Mouse (Mus musculus) ES-Bruce4 (cell line): ENCODE measurements around the gene Tmeff1. TPM values are rescaled to one million over a fixed set of nuclear protein-coding genes. Genes with fewer than 3 reads are reported as not detected.

Experiments
- H3K27ac ChIP-seq: 2 replicates; pipeline ENCODE4 v1.5.1; 2012; ENCODE audit warnings: low read length, inconsistent platforms; ENCODE audit not compliant: insufficient read depth
- H3K27me3 ChIP-seq: 2 replicates; pipeline ENCODE4 v1.6.1; 2012; ENCODE audit warnings: mild to moderate bottlenecking, low read length, inconsistent platforms; ENCODE audit not compliant: control insufficient read depth, poor library complexity, insufficient read depth, severe bottlenecking
- H3K36me3 ChIP-seq: 2 replicates; pipeline ENCODE4 v1.6.1; 2012; ENCODE audit warnings: inconsistent platforms, mild to moderate bottlenecking, low read length, moderate library complexity; ENCODE audit not compliant: control insufficient read depth, poor library complexity, insufficient read depth, severe bottlenecking
- H3K4me1 ChIP-seq: one replicate; pipeline ENCODE4 v1.8.1; 2011; ENCODE audit warnings: low read length; ENCODE audit not compliant: control insufficient read depth, insufficient read depth
- H3K4me3 ChIP-seq: 2 replicates; pipeline ENCODE4 v1.5.1; 2011; ENCODE audit warnings: low read depth, mild to moderate bottlenecking, low read length
- H3K9ac ChIP-seq: 2 replicates; pipeline ENCODE4 v1.6.1; 2012; ENCODE audit warnings: low read depth, mild to moderate bottlenecking, inconsistent platforms; ENCODE audit not compliant: poor library complexity, severe bottlenecking
- H3K9me3 ChIP-seq: replicated peaks from 2 replicates; pipeline ENCODE4 v1.6.1; 2012; ENCODE audit warnings: mild to moderate bottlenecking, low read length, inconsistent platforms; ENCODE audit not compliant: control insufficient read depth, poor library complexity, insufficient read depth, severe bottlenecking
- CTCF ChIP-seq: IDR thresholded peaks from one replicate; pipeline ENCODE4 v1.8.1; 2011; ENCODE audit warnings: low read depth, low read length
- EP300 ChIP-seq: IDR thresholded peaks from 2 replicates; pipeline ENCODE4 v1.6.1; 2011; ENCODE audit warnings: low read depth, low read length; ENCODE audit not compliant: insufficient read depth
- POLR2A ChIP-seq: IDR thresholded peaks from one replicate; pipeline ENCODE4 v1.8.1; 2011; ENCODE audit warnings: low read length; ENCODE audit not compliant: insufficient read depth
- polyA plus RNA-seq: library from polyadenylated mRNA; stranded (reverse); fragments of >200 nt; gene quantifications from 2 replicates; pipeline ENCODE4 v1.2.4, GENCODE M21; 2011; ENCODE audit warnings: low read depth; ENCODE audit not compliant: missing spikeins, insufficient read depth, insufficient read length

Gene Tmeff1
- polyA plus RNA-seq, 1 experiment, result 167 TPM

DNA sequence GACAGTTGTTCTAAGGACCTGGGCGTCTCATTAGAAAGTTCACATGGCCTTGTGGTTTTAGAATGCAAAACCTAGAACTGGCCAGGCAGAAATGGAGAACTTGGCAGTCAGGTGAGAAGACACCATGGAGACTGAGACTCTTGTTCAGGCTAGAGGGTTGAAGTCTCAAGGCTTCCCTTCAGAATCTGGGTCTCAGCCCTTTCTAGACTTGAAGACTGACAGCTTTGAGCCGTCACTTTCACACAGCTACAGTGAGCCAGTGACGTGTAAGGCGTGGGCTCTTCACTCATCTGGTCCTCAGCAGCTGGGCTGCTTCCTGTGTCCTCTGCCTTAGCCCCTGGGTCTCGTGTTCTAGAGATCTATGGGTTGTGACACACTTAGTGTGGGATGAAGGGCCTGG is 7.4 kb downstream of the Tmeff1 start:
- no peaks in the 10 kb centered on the region for H3K27me3 ChIP-seq
- no peak overlapping the region for H3K27ac ChIP-seq
- H3K36me3 ChIP-seq, result peaks cover 6% of the 10 kb centered on the region; the same call in 1 of the 2 replicates
- H3K9me3 ChIP-seq, result no peaks in the 10 kb centered on the region
- peaks cover 1% of the 10 kb centered on the region for H3K4me1 ChIP-seq
- H3K4me3 ChIP-seq, result no peak overlapping the region
- TF ChIP-seq POLR2A (no peak), CTCF (no peak), EP300 (no peak)
- H3K9ac ChIP-seq, result no peak overlapping the region

DNA sequence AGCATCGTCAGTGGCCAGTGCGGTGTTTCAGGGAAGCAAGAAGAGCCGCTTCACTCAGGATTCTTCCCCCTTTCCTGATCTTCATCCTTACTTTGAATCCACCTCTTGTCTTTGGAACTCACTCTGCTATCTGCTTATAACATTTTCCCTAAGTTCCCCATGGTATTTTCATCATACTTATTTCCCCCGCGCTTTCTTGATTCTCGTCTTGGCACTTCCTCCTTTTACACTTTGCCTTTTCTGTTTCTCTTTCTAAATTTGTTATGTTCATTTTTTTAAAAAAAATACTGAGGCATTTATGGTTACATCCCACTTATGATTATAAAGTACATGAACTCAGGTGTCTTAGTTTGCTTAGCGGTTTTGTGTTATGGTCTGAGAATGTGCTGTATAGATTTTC is 7.9 kb downstream of the Tmeff1 start:
- TF ChIP-seq EP300, result no peak
- no peak for TF ChIP-seq POLR2A
- no peak for TF ChIP-seq CTCF

DNA sequence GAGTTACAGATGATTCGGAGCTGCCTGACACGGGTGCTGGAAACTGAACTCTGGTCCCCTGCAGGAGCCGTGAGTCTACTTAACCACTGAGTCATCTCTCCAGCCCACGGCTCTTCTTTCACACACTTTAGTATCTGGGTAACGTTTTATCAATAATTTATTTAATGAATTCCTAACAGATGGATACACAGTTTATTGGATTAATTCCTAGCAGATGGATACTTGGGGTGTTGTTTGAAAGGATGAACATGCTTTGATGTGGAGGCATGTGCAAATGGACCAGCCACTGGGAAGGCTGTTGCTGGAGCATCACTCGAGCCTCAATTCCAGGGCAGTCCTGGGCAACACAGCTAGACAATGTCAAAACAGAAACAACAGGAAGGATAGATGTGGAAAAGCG is 11.1 kb downstream of the Tmeff1 start:
- Histone ChIP-seq H3K9ac (no peak overlapping the region), H3K27me3 (no peaks in the 10 kb centered on the region), H3K9me3 (no peaks in the 10 kb centered on the region), H3K36me3 (no peaks in the 10 kb centered on the region), H3K4me1 (peaks cover 6% of the 10 kb centered on the region), H3K4me3 (no peak overlapping the region), H3K27ac (no peak overlapping the region)
- TF ChIP-seq POLR2A (no peak), EP300 (no peak), CTCF (no peak)

More for the DNA sequence above, 7.9 kb downstream of the Tmeff1 start:
- peaks cover 2% of the 10 kb centered on the region for H3K4me1 ChIP-seq
- H3K9ac ChIP-seq, result no peak overlapping the region
- H3K9me3 ChIP-seq, result no peaks in the 10 kb centered on the region
- H3K4me3 ChIP-seq, result no peak overlapping the region
- H3K27ac ChIP-seq, result no peak overlapping the region
- peaks cover 4% of the 10 kb centered on the region; the same call in 1 of the 2 replicates for H3K36me3 ChIP-seq
- H3K27me3 ChIP-seq, result no peaks in the 10 kb centered on the region

DNA sequence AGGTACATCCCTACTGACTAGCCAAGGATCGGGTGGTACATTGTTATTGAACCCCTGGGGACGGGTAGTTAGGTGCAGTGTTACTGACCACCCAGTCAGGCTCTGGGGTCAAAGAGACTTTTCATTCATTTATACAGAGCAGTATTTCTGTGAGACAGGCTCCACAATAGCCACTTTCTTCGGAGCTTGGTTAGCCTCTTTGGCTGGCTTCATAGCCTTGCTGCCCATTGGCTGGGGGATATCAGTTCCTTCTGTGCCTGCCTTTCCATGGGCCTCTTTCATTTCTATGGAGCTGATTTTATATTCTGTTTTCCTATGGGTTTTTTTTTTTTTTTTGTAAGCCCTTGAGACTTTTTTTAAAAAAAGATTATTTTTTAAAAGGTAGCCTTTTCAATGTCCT is 20.7 kb downstream of the Tmeff1 start:
- Histone ChIP-seq H3K27ac (no peak overlapping the region), H3K9ac (no peak overlapping the region), H3K36me3 (peaks cover 23% of the 10 kb centered on the region), H3K9me3 (no peaks in the 10 kb centered on the region), H3K4me3 (no peak overlapping the region), H3K4me1 (no peaks in the 10 kb centered on the region), H3K27me3 (no peaks in the 10 kb centered on the region)
- no peak for TF ChIP-seq CTCF
- no peak for TF ChIP-seq EP300
- TF ChIP-seq POLR2A, result no peak

- no peak for TF ChIP-seq CTCF
- no peak for TF ChIP-seq EP300
- peaks cover 27% of the 10 kb centered on the region for H3K36me3 ChIP-seq
- no peak overlapping the region for H3K27ac ChIP-seq
- H3K9me3 ChIP-seq, result no peaks in the 10 kb centered on the region
- no peak overlapping the region for H3K4me3 ChIP-seq
- H3K9ac ChIP-seq, result no peak overlapping the region
- no peaks in the 10 kb centered on the region for H3K27me3 ChIP-seq
- no peaks in the 10 kb centered on the region for H3K4me1 ChIP-seq
Observed at GRCm38 (mm10) chr4:48609485-48609884, 24.5 kb downstream of the Tmeff1 start.

DNA sequence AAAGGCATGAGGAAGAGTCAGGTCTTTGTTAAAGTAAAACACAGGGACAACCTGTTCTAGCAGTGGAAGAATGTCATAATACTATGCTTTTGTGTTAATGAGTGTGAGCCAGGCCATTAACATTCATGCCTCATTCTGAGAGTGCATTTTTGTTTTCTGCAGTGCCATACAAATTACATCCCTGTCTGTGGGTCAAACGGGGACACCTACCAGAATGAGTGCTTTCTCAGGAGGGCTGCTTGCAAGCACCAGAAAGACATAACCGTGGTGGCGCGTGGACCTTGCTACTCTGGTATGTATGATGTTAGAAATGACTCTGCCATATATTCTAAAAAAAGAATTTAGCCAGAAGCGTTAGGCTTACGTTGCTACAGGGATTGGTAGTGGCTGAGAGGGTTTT is 25.3 kb downstream of the Tmeff1 start:
- no peak for TF ChIP-seq EP300
- no peak for TF ChIP-seq POLR2A
- TF ChIP-seq CTCF, result no peak
- Histone ChIP-seq H3K27me3 (no peaks in the 10 kb centered on the region), H3K4me1 (no peaks in the 10 kb centered on the region), H3K27ac (no peak overlapping the region), H3K9me3 (no peaks in the 10 kb centered on the region), H3K9ac (no peak overlapping the region), H3K4me3 (no peak overlapping the region), H3K36me3 (peaks cover 28% of the 10 kb centered on the region)
